Mouse (Mus musculus) limb, embryonic 14.5 days (tissue): ENCODE measurements around the gene Vnn3. TPM values are rescaled to one million over a fixed set of nuclear protein-coding genes. Genes with fewer than 3 reads are reported as not detected.

ENCODE experiments used
- ATAC-seq: fragments of 200-750 bp; cut with Nextera tagmentation; 2 replicates; pipeline ENCODE4 v1.8.0; 2017; ENCODE audit warnings: low read depth, moderate number of reproducible peaks, moderate TSS enrichment; ENCODE audit not compliant: low FRiP score
- DNase-seq: peaks from one replicate; pipeline ENCODE4 v3.0.0-alpha.2; 2015; ENCODE audit warnings: low spot score
- H3K27ac ChIP-seq: fragments of 300-500 bp; sonication (generic); replicated peaks from 2 replicates; pipeline ENCODE4 v1.5.1; 2014; ENCODE audit warnings: low read depth, mild to moderate bottlenecking, low read length, moderate library complexity, mixed read lengths
- H3K27me3 ChIP-seq: fragments of 300-500 bp; sonication (generic); 2 replicates; pipeline ENCODE4 v1.6.1; 2014; ENCODE audit warnings: low read length, mixed read lengths; ENCODE audit not compliant: control insufficient read depth, insufficient read depth
- H3K36me3 ChIP-seq: fragments of 300-500 bp; sonication (generic); 2 replicates; pipeline ENCODE4 v1.6.1; 2014; ENCODE audit warnings: mild to moderate bottlenecking, low read length, moderate library complexity, mixed read lengths; ENCODE audit not compliant: control insufficient read depth, insufficient read depth
- H3K4me1 ChIP-seq: fragments of 300-500 bp; sonication (generic); 2 replicates; pipeline ENCODE4 v1.6.1; 2014; ENCODE audit warnings: antibody characterized with exemption, low read length, mixed read lengths; ENCODE audit not compliant: control insufficient read depth, insufficient read depth
- H3K4me2 ChIP-seq: fragments of 300-500 bp; sonication (generic); replicated peaks from 2 replicates; pipeline ENCODE4 v1.6.1; 2014; ENCODE audit warnings: low read depth, mild to moderate bottlenecking, low read length, moderate library complexity; ENCODE audit not compliant: severe bottlenecking
- H3K4me3 ChIP-seq: fragments of 300-500 bp; sonication (generic); replicated peaks from 2 replicates; pipeline ENCODE4 v1.5.1; 2014; ENCODE audit warnings: low read length
- H3K9ac ChIP-seq: fragments of 300-500 bp; sonication (generic); 2 replicates; pipeline ENCODE4 v1.6.1; 2014; ENCODE audit warnings: mild to moderate bottlenecking, low read depth, low read length, moderate library complexity; ENCODE audit not compliant: severe bottlenecking
- H3K9me3 ChIP-seq: fragments of 300-500 bp; sonication (generic); 2 replicates; pipeline ENCODE4 v1.6.1; 2016; ENCODE audit warnings: low read length; ENCODE audit not compliant: control insufficient read depth
- POLR2A ChIP-seq: fragments of 200-500 bp; IDR thresholded peaks from 2 replicates; pipeline ENCODE4 v1.8.0; 2012; ENCODE audit warnings: inconsistent platforms, mild to moderate bottlenecking, moderate library complexity, borderline replicate concordance; ENCODE audit not compliant: insufficient read depth, insufficient read length; ENCODE audit errors: extremely low read depth
- WGBS: fragments of 180-500 bp; shearing (Covaris S2); extraction: QIAGEN DNeasy Blood & Tissue Kit; methylation state at CpG from one replicate; pipeline ENCODE4 v1.1.7; 2014; 5-methylcytosine and 5-hydroxymethylcytosine counted together
- polyA plus RNA-seq, 2 experiments: library from polyadenylated mRNA; depleted of rRNA in 1 of 2; stranded (reverse) in 1 of 2; unstranded in 1 of 2; fragments of >200 nt; fragmentation: Nextera tagmentation in 1 of 2; extraction: Ambion mirVana in 1 of 2; gene quantifications; 2 replicates each; pipeline versions ENCODE4 v1.2.1 to v1.2.3; 2012 to 2014

Gene Vnn3
- polyA plus RNA-seq (2012; rRNA removed) = 0.04 and 0.08 TPM in 2 replicates
- 0.11 and 0.23 TPM in 2 replicates for polyA plus RNA-seq (2014; fragmentation: Nextera tagmentation; extraction: Ambion mirVana)

GRCm38 (mm10) chr10:23851228-23851912 is at the start of gene Vnn3:
Vnn3 (plus strand) TSS chr10:23851462.
- 81% methylated on average over 4 of the region's 4 CpGs for WGBS
- no peak within 1 kb of the TSS for H3K9ac ChIP-seq
- no peak for ATAC-seq
- H3K36me3 ChIP-seq = no peaks in the 10 kb centered on the region
- no peak within 1 kb of the TSS for H3K4me3 ChIP-seq
- DNase-seq = no peak
- no peaks in the 10 kb centered on the region for H3K27me3 ChIP-seq
- H3K9me3 ChIP-seq = no peaks in the 10 kb centered on the region
- H3K27ac ChIP-seq = no peak within 1 kb of the TSS
- no peak for TF ChIP-seq POLR2A
- no peaks in the 10 kb centered on the region for H3K4me1 ChIP-seq
- no peak within 1 kb of the TSS for H3K4me2 ChIP-seq

GRCm38 (mm10) chr10:23802911-23803310 is 48.4 kb upstream of the Vnn3 start:
- H3K4me3 ChIP-seq = no peak overlapping the region
- H3K4me1 ChIP-seq = no peaks in the 10 kb centered on the region
- no peak overlapping the region for H3K9ac ChIP-seq
- H3K4me2 ChIP-seq = no peak overlapping the region
- H3K27me3 ChIP-seq = no peaks in the 10 kb centered on the region
- peaks cover 49% of the 10 kb centered on the region for H3K36me3 ChIP-seq
- H3K27ac ChIP-seq = no peak overlapping the region
- WGBS = 64% methylated on average over 3 of the region's 3 CpGs
- DNase-seq (no peak), ATAC-seq (no peak)
- H3K9me3 ChIP-seq = no peaks in the 10 kb centered on the region
- TF ChIP-seq POLR2A = no peak

- DNase-seq = no peak
- Histone ChIP-seq H3K36me3 (peaks cover 51% of the 10 kb centered on the region), H3K27me3 (no peaks in the 10 kb centered on the region), H3K9me3 (no peaks in the 10 kb centered on the region), H3K9ac (no peak overlapping the region), H3K4me3 (no peak overlapping the region), H3K4me1 (no peaks in the 10 kb centered on the region), H3K27ac (no peak overlapping the region), H3K4me2 (no peak overlapping the region)
- no peak for TF ChIP-seq POLR2A
- 78% methylated on average over 3 of the region's 3 CpGs for WGBS
- ATAC-seq = no peak
Measured at GRCm38 (mm10) chr10:23804665-23805064, 46.6 kb upstream of the Vnn3 start.

GRCm38 (mm10) chr10:23806201-23806600 is 45.1 kb upstream of the Vnn3 start:
- no peak overlapping the region for H3K4me2 ChIP-seq

GRCm38 (mm10) chr10:23811635-23812437 is 39.4 kb upstream of the Vnn3 start:
- H3K27me3 ChIP-seq = no peaks in the 10 kb centered on the region
- H3K27ac ChIP-seq = no peak overlapping the region
- peak; percentile 65 for DNase-seq
- no peak for ATAC-seq
- WGBS = 76% methylated on average over 8 of the region's 12 CpGs
- H3K4me3 ChIP-seq = no peak overlapping the region
- no peak overlapping the region for H3K9ac ChIP-seq
- no peak overlapping the region for H3K4me2 ChIP-seq
- TF ChIP-seq POLR2A = no peak
- peaks cover 16% of the 10 kb centered on the region; the same call in 1 of the 2 replicates for H3K36me3 ChIP-seq
- no peaks in the 10 kb centered on the region for H3K9me3 ChIP-seq
- H3K4me1 ChIP-seq = no peaks in the 10 kb centered on the region

More at GRCm38 (mm10) chr10:23806201-23806600, 45.1 kb upstream of the Vnn3 start:
- peaks cover 46% of the 10 kb centered on the region for H3K36me3 ChIP-seq
- ATAC-seq (no peak), DNase-seq (no peak)
- no peak overlapping the region for H3K9ac ChIP-seq
- TF ChIP-seq POLR2A = no peak
- 23% methylated on average over 4 of the region's 4 CpGs for WGBS
- no peaks in the 10 kb centered on the region for H3K27me3 ChIP-seq
- no peak overlapping the region for H3K27ac ChIP-seq
- H3K4me3 ChIP-seq = no peak overlapping the region
- no peaks in the 10 kb centered on the region for H3K4me1 ChIP-seq
- H3K9me3 ChIP-seq = no peaks in the 10 kb centered on the region
